Mouse (Mus musculus) cerebellum, adult 2 months (tissue): Measurements from ENCODE around the gene Tpcn2. TPM values are rescaled to one million over a fixed set of nuclear protein-coding genes. Genes with fewer than 3 reads are reported as not detected.

Experiments used
- DNase-seq, 2 experiments: peaks; one replicate each; pipeline ENCODE4 v3.0.0; 2021
- H3K27ac ChIP-seq: fragments of 200-500 bp; 2 replicates; pipeline ENCODE4 v1.5.1; 2012; ENCODE audit warnings: low read length, control low read depth, inconsistent platforms; ENCODE audit not compliant: insufficient read depth
- H3K27me3 ChIP-seq: fragments of 200-500 bp; 2 replicates; pipeline ENCODE4 v1.6.1; 2012; ENCODE audit warnings: inconsistent platforms, mild to moderate bottlenecking, low read length, moderate library complexity; ENCODE audit not compliant: control insufficient read depth, insufficient read depth
- H3K4me1 ChIP-seq: fragments of 200-500 bp; 2 replicates; pipeline ENCODE4 v1.6.1; 2011; ENCODE audit warnings: low read length; ENCODE audit not compliant: control insufficient read depth, insufficient read depth
- H3K4me3 ChIP-seq: fragments of 200-500 bp; replicated peaks from 2 replicates; pipeline ENCODE3; 2011; ENCODE audit warnings: mild to moderate bottlenecking, low read depth, low read length, control low read depth; ENCODE audit not compliant: insufficient read depth
- CTCF ChIP-seq: fragments of 200-500 bp; IDR thresholded peaks from 2 replicates; pipeline ENCODE4 v1.5.1; 2011; ENCODE audit warnings: low read depth, mild to moderate bottlenecking, control low read depth, low read length, moderate library complexity, borderline replicate concordance; ENCODE audit not compliant: insufficient read depth
- POLR2A ChIP-seq: fragments of 200-500 bp; IDR thresholded peaks from 2 replicates; pipeline ENCODE4 v1.6.1; 2011; ENCODE audit warnings: low read length, control low read depth, borderline replicate concordance; ENCODE audit not compliant: insufficient read depth
- WGBS: fragments of 180-500 bp; shearing (Covaris S2); methylation state at CpG from one replicate; pipeline ENCODE4 v1.1.7; 2018; 5-methylcytosine and 5-hydroxymethylcytosine counted together
- polyA plus RNA-seq: library from polyadenylated mRNA; depleted of rRNA; stranded (reverse); fragments of >200 nt; gene quantifications from 2 replicates; pipeline ENCODE4 v1.2.3, GENCODE M21; 2012; rRNA removed

Tpcn2 gene
- 24.4 and 29.0 TPM in 2 replicates for polyA plus RNA-seq

DNA sequence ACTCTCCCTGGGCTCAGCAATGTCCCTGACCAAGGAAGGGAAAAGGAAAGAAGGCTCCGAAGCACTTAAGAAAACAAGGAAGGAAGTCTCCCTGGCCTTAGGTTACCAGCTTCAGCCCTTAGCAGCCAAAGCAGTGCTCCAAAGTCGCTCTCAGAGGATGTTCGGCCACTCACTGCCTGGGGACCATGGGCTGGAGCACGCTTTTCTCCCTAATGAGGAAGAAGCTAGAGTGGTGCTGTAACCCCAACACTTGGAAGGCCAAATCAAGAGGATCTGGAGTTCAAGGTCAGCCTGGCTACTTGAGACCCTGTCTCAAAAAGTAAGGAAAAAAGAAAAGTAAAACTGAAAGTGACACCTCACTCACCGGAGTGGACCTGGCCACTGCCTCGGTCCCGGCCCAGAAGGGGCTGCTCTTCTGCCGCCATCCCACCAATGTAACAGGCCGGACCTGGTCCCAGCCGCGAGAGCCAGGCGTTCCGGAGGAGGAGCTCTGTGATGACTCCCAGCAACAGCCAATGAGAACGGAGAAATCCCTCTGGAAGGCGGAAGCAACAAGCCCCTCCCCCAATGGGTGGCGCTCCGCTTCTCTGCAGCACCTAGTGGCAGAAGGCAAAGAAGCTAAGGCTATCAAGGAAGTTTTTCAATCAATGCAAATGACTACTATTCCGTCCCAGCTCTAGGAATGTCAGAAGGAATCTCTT, at the start of gene Tpcn2:
TSS of gene Tpcn2 (minus strand) at position 525 of the 701 bp plus-strand sequence.
- WGBS: 4% methylated on average over 18 of the region's 18 CpGs
- Histone ChIP-seq H3K27ac (0 out of 2 replicates have a peak within 1 kb of the TSS, but pooled peaks have one; percentile 5), H3K4me1 (peaks cover 32% of the 10 kb centered on the region), H3K27me3 (no peaks in the 10 kb centered on the region), H3K4me3 (peak within 1 kb of the TSS; percentile 63)
- DNase-seq: peak; percentile 93 to 96
- TF ChIP-seq CTCF (peak; percentile 56; the same call in 1 of the 2 replicates), POLR2A (peak; percentile 61; the same call in 1 of the 2 replicates)

DNA sequence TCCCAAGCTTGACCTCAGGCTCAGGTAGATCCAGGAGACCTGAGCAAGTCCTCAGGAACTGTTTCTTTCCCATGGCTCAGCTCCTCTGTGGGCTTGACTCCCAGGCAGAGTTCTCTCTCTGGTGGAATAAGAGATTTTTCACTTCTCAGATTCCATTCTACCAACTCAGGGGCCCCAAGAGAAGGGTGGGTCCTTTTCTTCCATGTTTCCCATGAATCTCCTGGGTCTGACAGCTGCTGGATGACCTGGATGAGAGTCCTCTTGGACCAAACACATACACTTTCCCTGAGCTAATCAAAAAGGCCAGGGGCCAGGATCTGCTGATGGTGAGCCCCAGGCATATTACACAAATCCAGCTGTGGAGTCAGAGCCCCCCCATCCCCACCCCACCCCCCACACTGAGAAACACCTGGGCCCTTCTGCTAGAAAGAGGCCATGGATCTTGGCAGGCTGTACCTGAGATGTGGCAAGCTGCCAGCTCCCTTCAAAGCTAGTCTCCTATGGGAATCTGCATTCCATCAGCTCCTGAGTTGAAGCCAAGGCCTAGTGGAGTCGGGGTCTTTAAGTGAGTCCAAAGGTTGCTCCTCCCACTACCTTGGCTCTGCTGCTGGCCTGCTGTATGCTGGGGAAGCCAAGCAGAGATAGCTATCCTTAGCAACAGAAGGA, 48.7 kb upstream of the Tpcn2 start:
- peak overlapping the region; percentile 98 for H3K27ac ChIP-seq

GRCm38 (mm10) chr7:145330641-145331040, 46.8 kb upstream of the Tpcn2 start:
- no peak for DNase-seq
- peaks cover 38% of the 10 kb centered on the region for H3K4me1 ChIP-seq
- H3K27ac ChIP-seq: no peak overlapping the region
- H3K27me3 ChIP-seq: no peaks in the 10 kb centered on the region
- WGBS: 60% methylated on average over 2 of the region's 2 CpGs
- H3K4me3 ChIP-seq: no peak overlapping the region
- TF ChIP-seq CTCF: no peak
- no peak for TF ChIP-seq POLR2A

More for the DNA sequence above, 48.7 kb upstream of the Tpcn2 start:
- TF ChIP-seq POLR2A (no peak), CTCF (no peak)
- peak; percentile 75 to 79 for DNase-seq
- Histone ChIP-seq H3K4me1 (peaks cover 52% of the 10 kb centered on the region), H3K4me3 (no peak overlapping the region), H3K27me3 (no peaks in the 10 kb centered on the region)
- WGBS: 4% methylated on average over 1 of the region's 1 CpGs

DNA sequence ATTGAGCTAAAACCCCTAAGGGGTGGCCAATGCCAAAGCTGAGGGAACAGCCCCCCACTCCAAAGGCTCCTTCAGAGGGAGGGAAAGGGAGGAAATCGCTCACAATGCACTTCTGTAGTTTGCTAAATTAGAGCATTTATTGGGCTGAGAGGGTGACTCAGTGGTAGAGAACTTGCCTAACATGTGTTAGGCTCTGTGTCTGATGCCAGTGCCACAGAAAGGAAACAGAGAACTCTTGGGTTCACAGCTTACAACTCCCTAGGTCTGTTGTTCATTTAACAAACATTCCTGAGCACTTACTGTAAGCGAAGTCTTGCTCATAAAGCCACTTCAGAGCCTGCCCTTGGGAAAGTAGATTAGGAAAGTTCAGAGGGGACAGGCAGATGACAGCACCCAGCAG, 46.2 kb upstream of the Tpcn2 start:
- TF ChIP-seq CTCF (no peak), POLR2A (no peak)
- Histone ChIP-seq H3K4me1 (peaks cover 34% of the 10 kb centered on the region), H3K27me3 (no peaks in the 10 kb centered on the region), H3K4me3 (no peak overlapping the region), H3K27ac (no peak overlapping the region)
- 94% methylated on average over 2 of the region's 2 CpGs for WGBS
- no peak for DNase-seq

DNA sequence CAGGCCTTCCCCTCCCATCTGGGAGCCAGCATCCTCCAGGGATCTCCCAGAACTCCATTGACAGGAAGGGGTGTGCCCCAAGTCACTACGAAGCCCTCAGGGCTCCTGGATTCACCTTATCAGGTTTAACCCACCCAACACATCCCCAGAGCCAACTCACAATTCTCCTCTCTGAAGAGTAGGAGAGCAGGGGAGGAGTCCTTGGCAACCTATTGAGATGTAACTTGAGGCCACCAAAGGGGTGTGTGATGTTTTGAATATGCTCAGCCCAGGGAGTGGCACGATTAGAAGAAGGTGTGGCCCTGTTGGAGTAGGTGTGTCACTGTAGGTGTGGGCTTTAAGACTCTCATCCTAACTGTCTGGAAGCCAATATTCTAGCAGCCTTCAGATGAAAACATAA, 41.9 kb upstream of the Tpcn2 start:
- WGBS: 73% methylated on average over 2 of the region's 2 CpGs
- Histone ChIP-seq H3K27me3 (no peaks in the 10 kb centered on the region), H3K4me3 (no peak overlapping the region), H3K4me1 (peaks cover 9% of the 10 kb centered on the region), H3K27ac (no peak overlapping the region)
- DNase-seq: no peak
- no peak for TF ChIP-seq POLR2A
- TF ChIP-seq CTCF: no peak

DNA sequence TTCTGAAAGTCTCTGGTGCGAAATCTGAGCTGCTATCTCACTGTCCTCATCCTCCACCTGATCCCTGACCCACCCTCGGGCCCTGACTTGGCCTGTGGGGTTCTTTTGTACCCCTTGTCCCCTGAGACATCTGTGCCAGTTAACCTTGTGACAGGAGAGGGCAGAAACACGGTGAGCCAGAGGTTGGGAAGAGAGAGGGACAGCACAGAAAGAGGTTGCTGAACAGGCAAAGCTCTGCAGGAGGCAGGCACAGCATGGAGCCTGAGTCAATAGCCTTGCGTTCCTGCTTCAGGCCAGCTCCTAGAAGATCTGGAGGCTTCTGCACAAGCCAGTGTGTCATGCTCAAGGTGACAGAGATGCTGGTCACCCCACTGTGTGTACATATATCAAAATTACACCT, 39.8 kb upstream of the Tpcn2 start:
- H3K4me3 ChIP-seq: no peak overlapping the region
- H3K27me3 ChIP-seq: no peaks in the 10 kb centered on the region
- H3K27ac ChIP-seq: no peak overlapping the region
- 38% methylated on average over 4 of the region's 4 CpGs for WGBS
- DNase-seq: no peak
- TF ChIP-seq CTCF (no peak), POLR2A (no peak)
- H3K4me1 ChIP-seq: peaks cover 16% of the 10 kb centered on the region

DNA sequence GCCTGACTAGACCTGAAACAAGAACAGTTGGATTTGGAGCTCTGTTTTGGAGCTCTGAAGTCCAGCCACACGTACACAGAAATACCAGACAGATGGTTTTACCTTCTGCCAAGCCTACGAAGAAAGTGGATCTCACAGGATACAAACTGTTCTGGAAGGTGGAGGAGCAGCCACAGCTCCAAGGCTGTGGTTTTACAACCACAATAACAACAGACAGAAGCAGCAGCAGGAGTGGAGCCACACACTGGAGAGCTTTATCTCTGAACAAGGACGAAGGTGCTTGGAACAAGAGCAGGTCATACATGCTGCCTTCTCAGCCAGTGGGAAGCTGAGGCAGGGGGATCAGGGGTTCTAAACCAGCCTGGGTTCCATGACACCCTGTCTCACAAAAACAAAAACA, 35.7 kb upstream of the Tpcn2 start:
- WGBS: 8% methylated on average over 3 of the region's 3 CpGs
- Histone ChIP-seq H3K27me3 (no peaks in the 10 kb centered on the region), H3K4me1 (peaks cover 28% of the 10 kb centered on the region), H3K4me3 (no peak overlapping the region), H3K27ac (peak overlapping the region; percentile 99)
- TF ChIP-seq POLR2A (no peak), CTCF (no peak)
- peak; percentile 71 to 90 for DNase-seq

- WGBS: 53% methylated on average over 4 of the region's 4 CpGs
- Histone ChIP-seq H3K27me3 (no peaks in the 10 kb centered on the region), H3K27ac (0 out of 2 replicates have a peak overlapping the region, but pooled peaks have one; percentile 11), H3K4me1 (peaks cover 23% of the 10 kb centered on the region), H3K4me3 (no peak overlapping the region)
- DNase-seq: no peak
- no peak for TF ChIP-seq CTCF
- no peak for TF ChIP-seq POLR2A
Measured at GRCm38 (mm10) chr7:145317522-145317921, 33.7 kb upstream of the Tpcn2 start.
